9 mouse cellular contexts compared by ENCODE assay signal in the genomic region with DNA sequence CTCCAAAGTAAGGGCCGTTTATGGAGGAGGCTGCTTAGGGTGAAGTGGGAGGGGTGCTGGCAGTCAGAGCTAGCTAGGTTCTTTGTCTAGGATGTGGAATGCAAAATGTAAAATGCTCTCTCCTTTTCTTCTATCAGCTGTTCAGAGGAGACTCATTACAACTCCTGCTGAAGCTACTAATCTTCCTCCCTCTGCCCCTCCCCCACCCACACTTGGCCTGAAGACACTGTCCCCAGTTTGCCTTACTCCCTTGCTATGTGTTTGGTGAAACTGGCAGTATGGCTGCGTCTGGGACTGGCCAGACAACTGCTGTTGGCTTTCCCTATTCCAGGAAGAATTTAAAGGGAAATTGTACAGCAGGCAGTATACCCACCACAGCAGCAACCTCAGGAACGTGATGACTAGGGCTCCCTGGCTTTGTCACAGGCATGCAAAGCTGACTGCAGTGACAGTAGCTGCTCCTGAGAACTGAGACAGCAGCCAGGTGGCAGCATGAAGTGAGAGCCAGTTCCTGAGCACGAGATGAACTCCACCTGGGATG. TPM values are rescaled to one million over a fixed set of nuclear protein-coding genes. Genes with fewer than 3 reads are reported as not detected.
DNase-seq lines count a peak whose midpoint lies in the region; ATAC-seq and TF ChIP-seq lines count a peak whose summit lies in the region.
"Had no signal": no experiment of that assay in that cellular context is flagged by ENCODE, and none has a peak within 500 bp of the region (broad histone marks: within the 10 kb centered on the region; RNA-seq: fewer than 3 reads in every experiment).

No protein-coding gene starts in this region.

- H3K27ac ChIP-seq in heart, embryonic 11.5 days (ENCODE audit: low read depth, low read length): no peak overlapping the region
- H3K27ac ChIP-seq in testis, adult 2 months (ENCODE audit: control insufficient read depth, insufficient read depth, low read depth, low read length): no peak overlapping the region
- peak overlapping the region; percentile 71 for H3K27ac ChIP-seq in hindbrain, embryonic 16.5 days (ENCODE audit: low read depth, low read length)
- H3K27ac ChIP-seq: liver, embryonic 14.5 days had no signal

- DNase-seq in heart, postnatal 25 days (ENCODE audit: low spot score): no peak
- no peak for DNase-seq in testis, postnatal 14 days (ENCODE audit: low spot score)
- peak; percentile 60 to 68 for DNase-seq in right cerebral cortex, postnatal 10 days (ENCODE audit: low spot score in 2 of 2)
- no peak for DNase-seq in B cell, adult 2 months
- no peak for DNase-seq in kidney, adult 11 months

- intact Hi-C loops in heart, postnatal 25 days (cut with DNase I): loop anchor here (5.0 kb wide), 1 partner anchor 255 kb away; no protein-coding TSS in a partner anchor

- H3K4me1 ChIP-seq in heart, embryonic 11.5 days (ENCODE audit: control insufficient read depth, insufficient read depth, low read length): 0 out of 2 replicates have a peak, but pooled peaks cover 3% of the 10 kb centered on the region
- H3K4me1 ChIP-seq in testis, adult 2 months (ENCODE audit: control insufficient read depth, insufficient read depth, low read length): no peaks in the 10 kb centered on the region
- H3K4me1 ChIP-seq in hindbrain, embryonic 16.5 days (ENCODE audit: control insufficient read depth, insufficient read depth, low read depth, low read length): peaks cover 14% of the 10 kb centered on the region

- no peak overlapping the region for H3K4me2 ChIP-seq in heart, embryonic 11.5 days
- H3K4me2 ChIP-seq in hindbrain, embryonic 16.5 days (ENCODE audit: low read length): peak overlapping the region; percentile 62

- WGBS in heart, embryonic 11.5 days (ENCODE audit: insufficient replicate concordance): 38% methylated on average over 4 of the region's 4 CpGs
- 15% methylated on average over 4 of the region's 4 CpGs for WGBS in hindbrain, embryonic 16.5 days

- no peaks in the 10 kb centered on the region for H3K9me3 ChIP-seq in heart, embryonic 11.5 days (replicated peaks; ENCODE audit: control insufficient read depth, low read length)
- no peaks in the 10 kb centered on the region for H3K9me3 ChIP-seq in hindbrain, embryonic 16.5 days (ENCODE audit: control insufficient read depth, low read length)

- no peak for TF ChIP-seq POLR2A in testis, adult 2 months (IDR thresholded peaks at IDR 0.05; ENCODE audit: control insufficient read depth, low read depth, low read length)

- H3K27me3 ChIP-seq in heart, embryonic 11.5 days (ENCODE audit: control insufficient read depth, insufficient read depth, low read length): no peaks in the 10 kb centered on the region
- H3K27me3 ChIP-seq in testis, adult 2 months (ENCODE audit: control insufficient read depth, insufficient read depth, low read length): no peaks in the 10 kb centered on the region
- H3K27me3 ChIP-seq in hindbrain, embryonic 16.5 days (replicated peaks; ENCODE audit: control insufficient read depth, insufficient read depth, low read length): no peaks in the 10 kb centered on the region

- peak; percentile 31; the same call in 1 of the 2 replicates for ATAC-seq in heart, embryonic 11.5 days (replicated peaks; ENCODE audit: insufficient number of reproducible peaks, low FRiP score, low TSS enrichment)
- peak; percentile 81 for ATAC-seq in hindbrain, embryonic 16.5 days

- no peak for TF ChIP-seq CTCF in testis, adult 2 months (IDR thresholded peaks at IDR 0.05; ENCODE audit: control insufficient read depth, insufficient read depth, insufficient replicate concordance, low read depth, low read length)

- H3K4me3 ChIP-seq in heart, embryonic 11.5 days (ENCODE audit: low read depth, low read length): no peak overlapping the region
- H3K4me3 ChIP-seq in testis, adult 2 months (ENCODE audit: control insufficient read depth, low read depth, low read length): peak overlapping the region; percentile 70
- peak overlapping the region; percentile 40 for H3K4me3 ChIP-seq in hindbrain, embryonic 16.5 days (ENCODE audit: low read length)

- peaks cover 4% of the 10 kb centered on the region; the same call in 1 of the 2 replicates for H3K36me3 ChIP-seq in heart, embryonic 11.5 days (ENCODE audit: control insufficient read depth, insufficient read depth, low read length)
- H3K36me3 ChIP-seq in testis, adult 2 months (ENCODE audit: control insufficient read depth, insufficient read depth, low read length): no peaks in the 10 kb centered on the region; the same call in 1 of the 2 replicates
- peaks cover 7% of the 10 kb centered on the region for H3K36me3 ChIP-seq in hindbrain, embryonic 16.5 days (ENCODE audit: control insufficient read depth, insufficient read depth, low read length)

- no peak overlapping the region for H3K9ac ChIP-seq in heart, embryonic 11.5 days (ENCODE audit: low read depth, low read length)
- H3K9ac ChIP-seq in hindbrain, embryonic 16.5 days (ENCODE audit: low read depth, low read length): peak overlapping the region; percentile 66
- H3K9ac ChIP-seq: liver, embryonic 14.5 days had no signal

RNA-seq across cellular contexts. Expression of a gene that starts 0.9 kb away (rescaled TPM):
- polyA plus RNA-seq in heart, embryonic 11.5 days (2014; fragmentation: Nextera tagmentation; extraction: Ambion mirVana): 0.31 and 1.0 TPM in 2 replicates
- under 1 TPM; 0.53 to 0.62 TPM for total RNA-seq in heart, postnatal 25 days (2021)
- 0.10 and 0.12 TPM in 2 replicates for polyA plus RNA-seq in testis, adult 2 months (2012; rRNA removed)
- 14.8 and 15.9 TPM in 2 replicates for polyA plus RNA-seq in hindbrain, embryonic 16.5 days (2015; fragmentation: Nextera tagmentation; extraction: Ambion mirVana)

Comparison
In these comparisons a context has a peak if more than half of its experiments do, and no peak if none do; other contexts are left out.
1. DNase-seq: peak in right cerebral cortex, postnatal 10 days (2 of 2); none in heart, postnatal 25 days (single experiment), testis, postnatal 14 days (single experiment), B cell, adult 2 months (0 of 2) and kidney, adult 11 months (single experiment).